Mouse (Mus musculus) CH12.LX (cell line): ENCODE results near the gene Hoxc5. TPM values are rescaled to one million over a fixed set of nuclear protein-coding genes. Genes with fewer than 3 reads are reported as not detected.

Source experiments
- DNase-seq: peaks from one replicate; pipeline ENCODE4 v3.0.0-alpha.2; 2013; ENCODE audit errors: extremely low read depth
- H3K27ac ChIP-seq: 2 replicates; pipeline ENCODE4 v1.5.1; 2012; ENCODE audit warnings: low read depth, mild to moderate bottlenecking, control low read depth, moderate library complexity; ENCODE audit not compliant: insufficient read depth
- H3K27me3 ChIP-seq: replicated peaks from 2 replicates; pipeline ENCODE3; 2012; ENCODE audit warnings: inconsistent platforms
- H3K36me3 ChIP-seq, 2 experiments: replicated peaks in 1 of 2; 2 replicates each; pipeline versions ENCODE3 to v1.6.1; 2012; ENCODE audit warnings: inconsistent platforms in 1 of 2, low read length in 1 of 2, mild to moderate bottlenecking in 1 of 2, mixed read lengths in 1 of 2, moderate library complexity in 1 of 2; ENCODE audit not compliant: control insufficient read depth in 1 of 2, insufficient read depth in 1 of 2
- H3K4me1 ChIP-seq, 2 experiments: 2 replicates each; pipeline ENCODE4 v1.6.1; 2012; ENCODE audit warnings: inconsistent platforms in 1 of 2, moderate library complexity in 1 of 2; ENCODE audit not compliant: insufficient read depth in 2 of 2, control insufficient read depth in 1 of 2
- H3K4me2 ChIP-seq: 2 replicates; pipeline ENCODE4 v1.6.1; 2012; ENCODE audit warnings: low read depth, mild to moderate bottlenecking, control low read depth; ENCODE audit not compliant: poor library complexity, insufficient read depth, severe bottlenecking
- H3K4me3 ChIP-seq, 3 experiments: fragments of 150-350 bp in 1 of 3; sonication (generic) in 1 of 3; replicated peaks in 1 of 3; 2 replicates each; pipeline versions ENCODE3 to v1.5.1; 2011 to 2012; ENCODE audit warnings: low read depth in 2 of 3, low read length in 2 of 3, mild to moderate bottlenecking in 2 of 3, moderate library complexity in 2 of 3, control low read depth in 1 of 3, improper control_type of control experiment in 1 of 3, inconsistent platforms in 1 of 3, mixed read lengths in 1 of 3; ENCODE audit not compliant: poor library complexity in 1 of 3
- H3K79me2 ChIP-seq: replicated peaks from 2 replicates; pipeline ENCODE4 v1.6.1; 2012; ENCODE audit warnings: mild to moderate bottlenecking, moderate library complexity; ENCODE audit not compliant: control insufficient read depth, poor library complexity, insufficient read depth, severe bottlenecking; ENCODE audit errors: extremely low read depth
- H3K9ac ChIP-seq: 2 replicates; pipeline ENCODE4 v1.6.1; 2012; ENCODE audit warnings: low read depth, mild to moderate bottlenecking, control low read depth, moderate library complexity; ENCODE audit not compliant: insufficient read depth
- H3K9me3 ChIP-seq: replicated peaks from 2 replicates; pipeline ENCODE3; 2012; ENCODE audit warnings: low read length, inconsistent platforms, mixed read lengths
- BHLHE40 ChIP-seq: IDR thresholded peaks from 2 replicates; pipeline ENCODE4 v1.6.1; 2011; ENCODE audit warnings: mild to moderate bottlenecking, low read depth, low read length, improper control_type of control experiment
- CHD1 ChIP-seq: IDR thresholded peaks from 2 replicates; pipeline ENCODE4 v1.6.1; 2012; ENCODE audit warnings: low read depth, low read length, improper control_type of control experiment, inconsistent platforms
- CHD2 ChIP-seq: IDR thresholded peaks from 2 replicates; pipeline ENCODE4 v1.6.1; 2011; ENCODE audit warnings: low read length, improper control_type of control experiment
- E2F4 ChIP-seq: IDR thresholded peaks from 2 replicates; pipeline ENCODE4 v1.6.1; 2011; ENCODE audit warnings: low read depth, low read length, improper control_type of control experiment; ENCODE audit not compliant: insufficient replicate concordance
- GABPA ChIP-seq: IDR thresholded peaks from 2 replicates; pipeline ENCODE4 v1.6.1; 2012; ENCODE audit warnings: low read depth, low read length, improper control_type of control experiment, inconsistent platforms; ENCODE audit not compliant: insufficient replicate concordance
- HCFC1 ChIP-seq: IDR thresholded peaks from 2 replicates; pipeline ENCODE4 v1.6.1; 2012; ENCODE audit warnings: low read depth, mild to moderate bottlenecking, inconsistent platforms, low read length, improper control_type of control experiment
- JUN ChIP-seq: IDR thresholded peaks from 2 replicates; pipeline ENCODE4 v1.6.1; 2011; ENCODE audit warnings: low read depth, mild to moderate bottlenecking, low read length, improper control_type of control experiment, moderate library complexity; ENCODE audit not compliant: insufficient read depth
- KAT2A ChIP-seq: IDR thresholded peaks from 2 replicates; pipeline ENCODE4 v1.6.1; 2012; ENCODE audit warnings: low read length, improper control_type of control experiment, inconsistent platforms; ENCODE audit not compliant: insufficient replicate concordance
- MAFK ChIP-seq: IDR thresholded peaks from 2 replicates; pipeline ENCODE4 v1.6.1; 2011; ENCODE audit warnings: low read length, improper control_type of control experiment; ENCODE audit not compliant: insufficient replicate concordance
- MAX ChIP-seq: IDR thresholded peaks from 2 replicates; pipeline ENCODE4 v1.6.1; 2011; ENCODE audit warnings: low read length, improper control_type of control experiment
- MYC ChIP-seq: IDR thresholded peaks from 2 replicates; pipeline ENCODE4 v1.6.1; 2011; ENCODE audit warnings: low read depth, mild to moderate bottlenecking, improper control_type of control experiment, low read length
- NRF1 ChIP-seq: IDR thresholded peaks from 2 replicates; pipeline ENCODE4 v1.6.1; 2014; ENCODE audit warnings: low read depth, mild to moderate bottlenecking, inconsistent platforms, low read length, improper control_type of control experiment, moderate library complexity
- RAD21 ChIP-seq: IDR thresholded peaks from 2 replicates; pipeline ENCODE4 v1.6.1; 2011; ENCODE audit warnings: low read depth, mild to moderate bottlenecking, low read length, improper control_type of control experiment, moderate library complexity
- RCOR1 ChIP-seq: conservative IDR thresholded peaks from 2 replicates; pipeline ENCODE4 v1.6.1; 2012; ENCODE audit warnings: low read depth, mild to moderate bottlenecking, inconsistent platforms, low read length, improper control_type of control experiment
- SIN3A ChIP-seq: IDR thresholded peaks from 2 replicates; pipeline ENCODE4 v1.6.1; 2012; ENCODE audit warnings: low read length, improper control_type of control experiment, inconsistent platforms
- SMC3 ChIP-seq: IDR thresholded peaks from 2 replicates; pipeline ENCODE4 v1.6.1; 2011; ENCODE audit warnings: low read depth, low read length, improper control_type of control experiment
- UBTF ChIP-seq: IDR thresholded peaks from 2 replicates; pipeline ENCODE4 v1.6.1; 2012; ENCODE audit warnings: low read depth, mild to moderate bottlenecking, inconsistent platforms, low read length, improper control_type of control experiment, moderate library complexity
- USF1 ChIP-seq: IDR thresholded peaks from 2 replicates; pipeline ENCODE4 v1.6.1; 2014; ENCODE audit warnings: low read depth, mild to moderate bottlenecking, inconsistent platforms, low read length, improper control_type of control experiment
- ZC3H11A ChIP-seq: IDR thresholded peaks from 2 replicates; pipeline ENCODE4 v1.6.1; 2012; ENCODE audit warnings: low read depth, mild to moderate bottlenecking, inconsistent platforms, low read length, improper control_type of control experiment
- dilution Hi-C: fragments of 300-500 bp; cut with MboI; formaldehyde crosslinking; loops from 2 replicates; pipeline ENCODE4 v1.14.3; 2020; ENCODE audit warnings: low sequenced_read_pairs; ENCODE audit not compliant: extremely low pct_unique_long_range_greater_than_20kb, extremely low pct_ligation_motif_present
- in situ Hi-C: fragments of 300-500 bp; cut with MboI; formaldehyde crosslinking; loops from 3 replicates; pipeline ENCODE4 v1.14.3; 2019; ENCODE audit warnings: low sequenced_read_pairs, low pct_ligation_motif_present, low pct_unique_long_range_greater_than_20kb, mixed read lengths
- polyA plus RNA-seq: library from polyadenylated mRNA; unstranded; fragments of >175 nt; gene quantifications from 2 replicates; pipeline ENCODE4 v1.2.1, GENCODE M21; 2012; ENCODE audit warnings: low read depth; ENCODE audit not compliant: insufficient read length
- total RNA-seq, 2 experiments: library from RNA; depleted of rRNA; stranded (reverse); fragments of 300-350 nt in 1 of 2; fragments of >200 nt in 1 of 2; gene quantifications; 2 replicates each; pipeline ENCODE4 v1.2.3; 2012 to 2014

Hoxc5 gene
- total and polyA plus RNA-seq, 3 experiments, result 0.15 to 0.16 TPM; not detected in 1

GRCm38 (mm10) chr15:102972254-102972653, 5.0 kb downstream of the Hoxc5 start:
- Histone ChIP-seq H3K27ac (no peak overlapping the region), H3K9ac (no peak overlapping the region), H3K36me3 (no peaks in the 10 kb centered on the region), H3K79me2 (no peaks in the 10 kb centered on the region), H3K9me3 (no peaks in the 10 kb centered on the region), H3K4me1 (peaks cover 5 to 8% of the 10 kb centered on the region in 2 experiments), H3K4me3 (no peak overlapping the region), H3K27me3 (peaks cover 95% of the 10 kb centered on the region), H3K4me2 (peak overlapping the region; percentile 0; the same call in 1 of the 2 replicates)
- TF ChIP-seq NRF1, result no peak
- no peak for TF ChIP-seq MAFK
- TF ChIP-seq JUN, result no peak
- TF ChIP-seq MAX, result no peak
- no peak for DNase-seq
- dilution Hi-C loops, result no loop called here
- in situ Hi-C loops, result no loop called here

DNA sequence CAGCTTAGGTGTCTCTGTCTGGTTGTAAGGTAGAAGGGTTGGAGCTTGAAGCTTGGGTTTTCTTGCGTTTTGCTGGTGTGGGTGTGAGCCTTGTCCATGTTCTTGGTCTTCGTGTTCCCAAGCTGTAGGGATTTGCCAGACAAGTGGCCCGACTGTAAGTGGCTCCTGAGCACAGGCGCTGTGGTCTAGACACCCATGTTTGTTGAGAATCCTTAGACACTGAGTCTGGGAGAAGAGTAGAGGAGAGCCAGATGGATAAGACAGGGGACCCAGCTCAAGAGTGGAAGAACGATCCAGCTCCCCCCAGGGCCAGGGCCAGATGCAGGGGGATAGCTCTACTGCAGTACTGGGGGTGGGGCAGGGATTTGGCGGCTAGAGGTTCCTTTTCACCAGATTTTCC, 5.5 kb downstream of the Hoxc5 start:
- in situ Hi-C loops (no loop called here), dilution Hi-C loops (no loop called here)
- no peaks in the 10 kb centered on the region for H3K9me3 ChIP-seq
- H3K4me2 ChIP-seq, result 0 out of 2 replicates have a peak overlapping the region, but pooled peaks have one; percentile 0
- DNase-seq, result no peak
- peaks cover 5 to 8% of the 10 kb centered on the region in 2 experiments for H3K4me1 ChIP-seq
- H3K36me3 ChIP-seq, result no peaks in the 10 kb centered on the region
- H3K4me3 ChIP-seq, result no peak overlapping the region
- peaks cover 92% of the 10 kb centered on the region for H3K27me3 ChIP-seq
- H3K27ac ChIP-seq, result no peak overlapping the region
- H3K9ac ChIP-seq, result no peak overlapping the region
- TF ChIP-seq RAD21 (no peak), UBTF (no peak), USF1 (no peak), CHD1 (no peak), KAT2A (no peak), E2F4 (no peak), SIN3A (no peak), MAX (no peak), CHD2 (no peak), MYC (no peak), SMC3 (no peak), RCOR1 (no peak), HCFC1 (no peak), GABPA (no peak), JUN (no peak), ZC3H11A (no peak), BHLHE40 (no peak)
- no peaks in the 10 kb centered on the region for H3K79me2 ChIP-seq
